In the genomic region with DNA sequence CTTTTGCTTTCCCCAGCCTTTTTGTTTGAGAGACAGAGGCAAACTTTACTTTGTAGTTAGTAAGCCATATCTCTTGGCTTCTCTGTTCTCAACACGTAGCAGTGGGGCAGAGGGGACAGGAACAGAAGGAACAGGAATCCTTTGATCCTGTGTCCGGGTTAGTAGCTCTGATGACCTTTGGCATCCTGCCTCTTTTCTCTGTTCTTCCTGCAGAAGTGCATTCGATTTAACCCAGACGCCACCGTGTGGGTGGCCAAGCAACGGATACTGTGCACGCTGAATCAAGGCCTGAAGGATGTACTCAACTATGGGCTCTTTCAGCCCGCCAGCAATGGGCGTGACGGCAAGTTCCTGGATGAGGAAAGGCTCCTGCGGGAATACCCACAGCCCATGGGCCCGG, we compare ENCODE assay signal across 9 mouse cellular contexts. TPM values are rescaled to one million over a fixed set of nuclear protein-coding genes. Genes with fewer than 3 reads are reported as not detected.
DNase-seq lines count a peak whose midpoint lies in the region; ATAC-seq and TF ChIP-seq lines count a peak whose summit lies in the region.
"Had no signal": no experiment of that assay in that cellular context is flagged by ENCODE, and none has a peak within 500 bp of the region (broad histone marks: within the 10 kb centered on the region; RNA-seq: fewer than 3 reads in every experiment).

No protein-coding gene starts in this region.

- intact Hi-C loops in left cerebral cortex, postnatal 4 days (cut with DNase I): no loop called here
- intact Hi-C loops in left cerebral cortex, postnatal 36 days (cut with DNase I): no loop called here

- peak; percentile 21 for DNase-seq in left cerebral cortex, postnatal 4 days
- DNase-seq in left cerebral cortex, adult 8-10 months (ENCODE audit: low spot score in 2 of 2): no peak
- peak; percentile 84 for DNase-seq in embryo, embryonic 10 days (ENCODE audit: low spot score)
- peak; percentile 74 for DNase-seq in kidney, postnatal 14 days
- peak; percentile 51 for DNase-seq in midbrain, postnatal 0 days (ENCODE audit: low spot score)
- DNase-seq in adipocyte (ENCODE audit: low spot score): no peak
- no peak for DNase-seq in frontal cortex, adult 2 months (ENCODE audit: extremely low spot score in 1 of 2, low spot score in 1 of 2)
- no peak for DNase-seq in left cerebral cortex, postnatal 36 days (ENCODE audit: low spot score in 2 of 2)

- H3K27me3 ChIP-seq in midbrain, postnatal 0 days (ENCODE audit: insufficient read depth, low read length): no peaks in the 10 kb centered on the region
- H3K27me3 ChIP-seq: neural tube, embryonic 12.5 days had no signal

- no peaks in the 10 kb centered on the region for H3K36me3 ChIP-seq in midbrain, postnatal 0 days (ENCODE audit: insufficient read depth, low read length)
- H3K36me3 ChIP-seq: neural tube, embryonic 12.5 days had no signal

- H3K4me1 ChIP-seq in midbrain, postnatal 0 days (ENCODE audit: insufficient read depth, low read length): no peaks in the 10 kb centered on the region

- no peak overlapping the region for H3K9ac ChIP-seq in midbrain, postnatal 0 days (replicated peaks; ENCODE audit: low read length, poor library complexity, severe bottlenecking)
- H3K9ac ChIP-seq: neural tube, embryonic 12.5 days had no signal

- whole genome bisulfite sequencing in midbrain, postnatal 0 days: 7% methylated on average over 12 of the region's 12 CpGs

- no peak overlapping the region for H3K4me3 ChIP-seq in midbrain, postnatal 0 days (ENCODE audit: low read depth, low read length)
- H3K4me3 ChIP-seq: neural tube, embryonic 12.5 days had no signal

- no peak overlapping the region for H3K4me2 ChIP-seq in midbrain, postnatal 0 days (ENCODE audit: low read depth, low read length, poor library complexity, severe bottlenecking)
- H3K4me2 ChIP-seq: neural tube, embryonic 12.5 days had no signal

- no peak overlapping the region for H3K27ac ChIP-seq in midbrain, postnatal 0 days (ENCODE audit: low read depth, low read length)
- H3K27ac ChIP-seq: neural tube, embryonic 12.5 days had no signal

- TF ChIP-seq CTCF in midbrain, postnatal 0 days (IDR thresholded peaks at IDR 0.05): peak; percentile 66

- no peaks in the 10 kb centered on the region for H3K9me3 ChIP-seq in midbrain, postnatal 0 days (ENCODE audit: low read length)
- H3K9me3 ChIP-seq: neural tube, embryonic 12.5 days had no signal

- ATAC-seq in midbrain, postnatal 0 days (ENCODE audit: low FRiP score): no peak

RNA-seq across cellular contexts. Expression of gene Shank2, which starts 50.3 kb away (rescaled TPM):
- total RNA-seq in left cerebral cortex, postnatal 4 days (2021): 100 to 1,000 TPM; 133 to 143 TPM
- total RNA-seq in left cerebral cortex, adult 8-10 months (2022): 100 to 1,000 TPM; 108 to 123 (median 112) TPM
- total RNA-seq in midbrain, postnatal 0 days (2014; rRNA removed): 32.5 and 32.6 TPM in 2 replicates
- polyA plus RNA-seq in midbrain, postnatal 0 days (2015; fragmentation: Nextera tagmentation; extraction: Ambion mirVana): 7.7 and 9.3 TPM in 2 replicates
- 63.4 and 69.2 TPM in 2 replicates for polyA plus RNA-seq in frontal cortex, adult 2 months (2012; rRNA removed)
- 100 to 1,000 TPM; 133 to 174 TPM for total RNA-seq in left cerebral cortex, postnatal 36 days (2021)

Comparison
In these comparisons a context has a peak if more than half of its experiments do, and no peak if none do; other contexts are left out.
1. DNase-seq: peak in left cerebral cortex, postnatal 4 days (single experiment), embryo, embryonic 10 days (single experiment), kidney, postnatal 14 days (single experiment) and midbrain, postnatal 0 days (single experiment); none in left cerebral cortex, adult 8-10 months (0 of 2), adipocyte (single experiment), frontal cortex, adult 2 months (0 of 2) and left cerebral cortex, postnatal 36 days (0 of 2).